Mouse (Mus musculus) cerebellum, adult 18-20 months (tissue): Measurements from ENCODE around the gene Gm26566.

Experiments used
- DNase-seq, 2 experiments: peaks; one replicate each; pipeline ENCODE4 v3.0.0; 2021

Gene Gm26566

DNA sequence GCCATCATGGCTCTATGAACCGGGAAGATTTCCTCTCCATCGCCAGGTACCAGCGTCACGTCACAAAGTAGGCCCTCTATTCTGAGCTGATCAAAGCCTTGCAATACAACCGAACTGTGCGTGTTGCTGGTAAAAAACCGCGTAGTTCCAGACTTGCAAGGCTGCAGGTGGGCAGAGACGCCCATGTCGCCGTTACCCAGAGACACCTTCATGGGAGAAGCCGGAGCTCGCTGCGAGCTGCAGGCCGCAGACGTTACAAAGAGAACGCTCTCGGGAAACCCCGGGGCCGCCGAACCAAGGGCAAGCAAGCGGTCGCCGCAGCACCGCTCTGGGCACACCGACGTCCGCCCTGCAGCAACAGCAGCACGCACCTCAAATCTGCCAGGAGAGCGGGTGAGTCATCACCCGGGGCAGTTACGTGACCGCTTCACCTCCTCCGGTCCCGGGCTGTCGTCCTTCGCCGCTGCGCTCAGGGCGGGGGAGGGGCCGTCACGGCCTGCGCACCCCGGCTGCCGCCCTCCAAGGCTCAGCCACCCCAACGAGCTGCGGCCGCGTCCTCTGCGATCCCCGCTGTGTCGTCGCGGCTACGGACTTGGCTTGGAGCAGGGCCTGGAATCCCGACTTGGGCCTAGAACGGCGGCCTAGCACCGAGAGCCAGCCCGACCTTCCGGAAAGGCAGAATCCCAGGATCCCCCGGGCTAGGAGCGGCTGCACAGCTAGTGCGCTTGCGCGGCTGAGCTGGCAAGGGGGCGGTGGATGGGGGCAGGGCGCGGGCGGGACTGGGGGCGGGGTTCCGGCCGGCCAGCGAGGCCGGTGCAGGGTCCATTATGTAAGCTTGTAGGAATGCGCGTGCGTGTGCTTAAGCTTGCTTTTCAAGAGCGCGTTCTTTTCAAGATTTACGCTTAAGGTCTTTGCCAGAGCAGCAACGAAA is at the start of gene Gm26566, which contains the start of gene Klhl9:
Gene Gm26566, plus strand, starts transcription at position 15 of the 931 bp plus-strand sequence.
Gene Klhl9, minus strand, starts transcription at position 675 of the 931 bp plus-strand sequence.
- DNase-seq, result peak; percentile 90 to 93

DNA sequence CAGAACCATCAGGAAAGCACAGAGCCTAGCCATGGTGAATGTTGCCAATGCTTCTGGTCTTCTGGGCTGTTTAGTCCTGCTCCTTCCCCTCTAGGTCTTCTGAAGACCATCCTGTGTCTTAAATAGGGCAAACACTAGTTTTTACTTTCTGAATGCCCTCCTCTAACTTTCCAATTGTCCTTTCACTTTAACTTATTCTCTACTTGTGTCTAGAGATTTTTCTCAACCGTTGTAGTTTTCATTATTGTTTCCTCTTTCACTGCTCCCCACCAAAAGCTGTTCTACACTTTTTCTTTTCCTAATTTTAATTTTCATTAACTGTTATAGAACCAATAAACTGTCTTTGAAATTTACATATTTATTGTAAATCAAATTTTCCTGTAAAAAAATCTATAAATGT is 44.8 kb upstream of the Gm26566 start, which contains the start of gene Ifna16:
Gene Ifna16, minus strand, starts transcription at position 101 of the 400 bp plus-strand sequence.
- DNase-seq, result no peak

DNA sequence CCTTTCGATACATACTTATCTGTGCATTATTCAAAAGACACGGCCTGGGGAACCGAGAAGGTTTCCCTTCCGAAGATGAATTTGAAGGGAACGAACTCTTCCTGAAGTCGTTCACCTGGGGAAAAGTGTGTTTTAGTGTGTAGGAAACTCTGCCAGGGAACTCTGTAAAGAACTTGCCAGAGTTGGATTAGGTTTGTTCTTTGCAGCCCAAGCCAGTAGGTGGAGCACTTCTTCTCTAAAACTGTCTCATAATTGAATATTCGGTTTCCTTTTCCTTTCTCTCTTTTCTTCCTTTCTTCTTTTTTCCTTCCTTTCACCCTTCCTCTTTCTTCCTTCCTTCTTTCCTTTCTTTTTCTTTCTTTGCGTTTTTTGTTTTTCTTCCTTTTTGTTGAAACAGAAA is 41.2 kb upstream of the Gm26566 start:
- DNase-seq, result peak; percentile 7 to 10

DNA sequence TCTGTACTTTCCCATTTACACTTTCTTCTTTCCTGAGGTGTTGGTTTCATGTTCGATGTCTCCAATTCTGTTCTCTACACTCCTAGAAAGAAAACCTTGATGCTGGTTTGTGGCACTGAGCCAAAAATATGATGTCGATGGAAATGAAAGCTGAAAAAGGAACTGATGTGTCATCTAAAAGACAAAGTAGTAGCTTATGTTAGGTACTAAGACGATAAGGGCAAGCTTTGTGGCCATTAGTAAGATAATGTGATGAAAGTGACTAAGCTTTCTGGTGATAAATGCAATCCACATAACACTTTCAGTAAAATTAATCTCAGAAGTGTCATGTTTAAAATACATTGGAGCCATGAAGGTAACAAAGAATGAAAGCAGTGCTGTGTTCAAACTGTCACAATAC is 40.3 kb upstream of the Gm26566 start:
- no peak for DNase-seq

DNA sequence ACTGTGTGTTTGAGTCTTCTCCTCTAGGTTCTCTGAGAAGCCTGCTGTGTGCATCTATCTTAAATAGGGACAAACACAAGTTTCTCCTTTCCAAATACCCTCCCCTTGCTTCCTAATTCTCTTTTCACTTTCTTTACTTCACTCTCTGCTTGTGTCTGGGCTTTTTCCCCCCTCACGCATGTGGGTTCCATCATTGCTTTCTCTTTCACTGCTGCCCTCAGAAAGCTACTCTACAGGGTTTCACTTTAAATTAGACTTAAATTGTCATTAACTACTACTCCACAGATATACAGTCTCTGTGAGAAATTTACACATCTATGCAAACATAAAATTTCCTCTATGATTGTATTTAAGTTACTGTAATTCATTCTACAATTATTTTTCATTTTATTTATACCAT is 37.8 kb upstream of the Gm26566 start, which contains the start of gene Ifna2:
Gene Ifna2, minus strand, starts transcription at position 101 of the 400 bp plus-strand sequence.
- no peak for DNase-seq

DNA sequence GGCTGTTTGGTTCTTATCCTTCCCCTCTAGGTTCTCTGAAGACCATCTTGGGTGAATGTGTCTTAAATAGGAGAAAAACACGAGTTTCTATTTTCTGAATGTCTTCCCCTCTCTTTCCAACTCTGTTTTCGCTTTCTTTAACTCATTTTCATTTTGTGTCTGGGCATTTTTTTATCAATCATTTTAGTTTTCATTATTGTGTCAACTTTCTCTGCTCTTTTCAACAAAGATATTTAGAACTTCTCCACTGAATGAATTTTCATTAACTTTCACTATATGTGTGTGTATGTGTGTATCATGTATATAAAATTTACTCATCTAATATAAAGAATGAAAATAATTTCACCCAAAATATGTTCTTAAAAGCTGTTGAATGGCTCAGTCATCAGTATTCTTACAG is 30.3 kb upstream of the Gm26566 start, which contains the start of gene Ifnab:
Gene Ifnab, minus strand, starts transcription at position 101 of the 400 bp plus-strand sequence.
- DNase-seq, result no peak

DNA sequence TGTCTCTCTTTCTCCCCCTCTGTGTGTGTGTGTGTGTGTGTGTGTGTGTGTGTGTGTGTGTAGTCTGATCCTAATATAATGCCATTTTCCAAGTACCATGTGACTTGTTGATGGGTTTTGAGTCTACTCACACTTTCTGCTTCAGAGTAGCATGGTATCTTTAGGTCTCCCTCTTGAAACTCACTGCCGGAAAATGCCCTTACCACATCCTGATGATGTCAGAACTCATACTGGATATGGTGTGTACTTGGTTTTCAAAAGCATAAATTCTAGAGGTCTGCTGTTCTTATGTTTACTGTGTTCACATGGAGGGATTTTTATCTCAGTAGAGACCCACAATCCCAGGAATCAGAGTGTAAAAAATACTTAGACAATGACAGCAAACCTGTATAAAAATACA is 29.1 kb upstream of the Gm26566 start:
- DNase-seq, result no peak

DNA sequence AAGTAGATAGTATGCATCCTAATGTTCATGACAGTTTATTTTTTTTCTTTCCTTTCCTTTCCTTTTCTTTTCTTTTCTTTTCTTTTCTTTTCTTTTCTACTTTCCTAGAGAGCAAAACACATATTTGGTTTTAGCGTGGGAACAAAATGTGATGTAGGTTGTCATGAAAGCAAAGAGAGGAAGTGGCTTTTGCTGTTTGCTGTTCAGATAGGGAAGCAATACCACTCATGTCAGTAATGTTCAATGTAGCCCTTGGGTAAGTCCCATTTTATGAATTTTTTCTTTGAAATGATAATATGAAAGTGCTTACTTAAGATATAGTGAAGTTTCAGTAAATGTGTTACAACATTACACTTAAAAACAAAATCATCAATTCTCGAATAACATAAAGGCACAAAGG is 28.2 kb upstream of the Gm26566 start:
- no peak for DNase-seq

DNA sequence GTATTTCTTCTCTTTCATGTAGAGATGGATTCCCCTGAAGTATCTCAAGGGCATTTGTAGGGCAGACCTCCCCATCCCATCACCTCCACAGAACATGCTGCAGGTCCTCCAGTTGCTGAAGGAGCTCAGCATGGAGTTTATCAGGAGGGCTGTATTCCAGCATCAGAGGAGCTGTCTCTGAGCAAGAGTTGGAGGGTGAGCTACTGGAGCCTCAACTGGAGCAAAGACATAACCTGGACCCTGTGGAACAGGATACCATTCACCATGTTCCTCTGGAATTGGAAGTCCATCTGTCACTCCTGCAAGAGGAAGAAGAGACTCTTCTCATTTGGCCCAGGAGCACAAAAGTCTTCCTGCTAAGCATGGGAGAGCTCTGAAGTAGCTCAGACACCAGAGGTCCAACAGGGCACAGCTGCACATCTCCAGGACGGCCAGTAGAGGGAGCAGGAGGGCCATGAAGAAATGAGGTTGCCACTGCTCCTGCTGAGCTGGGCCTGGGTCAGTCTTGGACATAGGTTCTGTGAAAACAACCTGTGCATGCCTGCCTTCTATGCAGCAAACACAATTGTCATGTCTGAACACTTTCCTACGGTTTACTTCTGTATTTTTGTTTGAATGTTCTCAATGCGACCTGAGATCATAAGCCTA is 25.2 kb upstream of the Gm26566 start:
- DNase-seq, result peak; percentile 76 to 80

DNA sequence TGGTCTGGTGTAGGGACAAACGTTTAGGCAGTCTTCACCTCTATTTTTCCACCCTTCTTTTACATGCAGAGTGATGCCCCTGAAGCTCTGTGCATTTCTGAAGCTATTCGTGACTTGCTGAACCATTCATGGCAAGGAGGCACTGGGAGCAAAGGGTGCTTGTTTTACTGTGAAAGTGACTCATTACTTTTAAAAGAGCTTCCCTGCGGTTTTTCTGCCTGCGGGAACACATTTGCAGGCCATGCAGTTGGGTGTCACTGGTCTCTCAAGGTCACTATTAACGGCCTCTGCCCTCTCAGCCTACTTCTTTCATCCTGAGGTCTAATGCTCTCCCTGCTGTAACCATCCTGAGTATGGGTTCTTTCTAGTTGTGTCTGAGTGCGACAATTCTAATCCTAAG is 24.5 kb upstream of the Gm26566 start:
- DNase-seq, result no peak

DNA sequence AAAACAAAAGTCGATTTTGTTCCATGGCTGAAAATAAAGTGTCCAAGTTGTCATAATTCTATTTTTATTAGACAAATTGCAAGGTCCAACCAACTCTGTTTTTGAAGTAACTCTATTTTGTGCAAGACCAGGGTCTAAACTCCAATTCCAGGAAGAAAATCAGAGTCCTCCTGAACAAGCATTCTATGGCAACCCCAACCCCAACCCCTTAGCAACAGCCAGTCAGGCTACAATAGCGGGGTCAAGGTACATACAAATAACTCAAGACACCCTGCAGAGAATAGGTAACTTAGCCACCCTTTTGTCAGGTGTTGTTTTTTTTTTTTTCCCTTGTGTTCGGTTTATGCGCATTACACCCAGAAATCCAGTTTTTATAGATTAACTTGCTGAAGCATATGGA is 23.9 kb upstream of the Gm26566 start:
- no peak for DNase-seq

DNA sequence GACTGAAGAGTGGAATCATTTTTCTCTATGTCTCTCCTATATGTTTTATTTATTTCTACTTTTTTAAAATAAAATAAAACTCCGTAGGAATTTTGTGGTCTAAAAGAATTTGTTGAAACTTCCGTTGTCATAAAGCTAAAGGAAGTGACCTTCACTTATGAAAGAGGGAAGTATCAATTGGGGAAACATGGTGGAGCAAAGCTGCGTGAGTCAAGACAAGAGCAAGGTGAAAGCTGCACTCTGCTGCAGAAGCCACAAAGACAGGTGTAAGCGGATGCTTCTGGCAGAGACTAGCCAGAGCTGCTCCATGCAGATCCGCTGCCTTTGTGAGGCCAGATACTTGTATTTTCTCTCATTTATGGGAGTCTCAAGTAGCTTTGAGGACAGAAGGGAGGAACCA is 22.8 kb upstream of the Gm26566 start:
- DNase-seq, result no peak

DNA sequence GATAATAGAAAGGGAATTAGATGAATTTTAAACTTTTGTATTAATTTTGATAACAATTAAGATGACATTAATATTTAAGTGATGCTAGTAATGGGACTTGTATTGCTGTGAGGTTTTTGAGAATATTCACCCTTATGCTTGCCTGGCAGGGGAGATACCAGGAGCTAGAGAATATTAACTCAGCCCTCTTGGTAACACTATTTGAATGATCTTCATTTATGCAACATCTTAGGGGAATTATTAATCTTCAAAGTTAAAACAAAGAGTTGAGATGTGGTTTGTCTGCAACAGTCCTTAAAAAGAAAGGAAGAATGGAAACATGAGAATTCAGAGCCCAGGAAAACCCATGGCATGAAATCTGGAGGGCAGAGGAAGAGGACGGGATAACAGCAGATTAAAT is 22.3 kb upstream of the Gm26566 start:
- no peak for DNase-seq

DNA sequence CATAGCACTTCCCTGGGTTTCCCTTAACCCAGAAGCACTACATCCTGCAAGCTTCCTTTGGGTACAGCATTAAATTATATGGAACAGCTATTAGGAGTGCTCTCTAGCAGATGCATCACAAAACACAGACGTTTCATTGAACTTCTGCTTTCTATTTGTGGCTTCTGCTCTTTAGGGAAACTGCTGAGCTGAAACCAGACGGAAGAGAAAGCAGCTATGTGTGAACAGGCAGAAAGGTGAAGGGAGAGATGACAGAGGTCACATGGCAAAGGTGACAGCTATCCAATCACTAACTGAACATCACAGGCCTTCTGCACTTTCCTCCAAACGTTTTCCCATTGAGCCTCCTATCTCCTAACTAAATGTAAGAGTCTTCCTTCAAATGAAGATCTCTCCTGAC is 15.7 kb upstream of the Gm26566 start:
- no peak for DNase-seq

DNA sequence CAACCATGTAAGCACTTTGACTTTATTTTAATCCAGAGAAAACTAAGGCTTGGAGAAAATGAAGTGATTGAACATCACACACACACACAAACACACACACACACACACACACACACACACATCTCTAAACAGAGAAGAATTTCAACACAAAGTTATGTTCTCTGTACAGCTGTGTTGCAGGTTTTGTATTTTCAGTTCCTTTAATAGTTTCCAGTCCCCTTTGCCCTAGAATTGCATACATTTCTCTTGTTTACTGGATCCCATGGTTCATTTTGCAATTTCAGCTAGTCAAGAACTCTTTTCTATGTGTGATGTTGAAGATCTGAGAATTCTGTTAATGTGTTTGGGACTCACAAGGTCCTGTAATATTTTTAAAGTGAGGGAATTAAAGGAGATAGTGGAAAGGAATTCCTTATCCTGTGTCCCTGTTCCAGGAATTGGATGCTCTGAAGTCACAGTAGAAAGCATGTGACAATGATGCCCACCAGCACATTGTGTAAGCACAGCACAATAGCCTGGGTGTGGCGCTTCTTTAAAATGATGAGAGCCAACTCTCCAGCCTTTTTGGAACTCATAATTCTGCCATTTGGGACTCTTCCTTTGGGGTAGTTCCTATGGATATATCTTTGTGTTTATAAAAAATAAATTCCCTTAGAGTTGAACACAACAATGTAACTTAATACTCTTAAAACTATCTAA is 14.3 kb upstream of the Gm26566 start:
- no peak for DNase-seq

DNA sequence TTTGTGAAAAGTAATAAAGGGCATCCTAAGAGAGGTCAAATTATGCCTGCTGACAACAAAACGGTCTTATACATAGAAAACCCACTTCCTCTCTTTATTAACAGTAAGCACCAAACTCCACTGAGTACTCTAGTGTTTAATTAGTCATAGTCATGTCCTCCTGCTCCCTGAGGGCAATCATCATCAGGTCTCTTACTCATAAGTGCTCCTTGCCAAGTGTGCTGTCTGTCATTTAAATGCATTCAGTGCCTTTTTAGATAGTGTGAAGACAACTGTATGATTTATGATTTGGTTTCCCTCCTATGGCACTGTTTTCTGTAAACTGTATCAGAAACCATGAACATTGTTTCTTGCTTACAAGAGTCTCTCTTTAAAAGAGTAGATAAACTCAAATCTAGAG is 7.3 kb upstream of the Gm26566 start:
- DNase-seq, result no peak

DNA sequence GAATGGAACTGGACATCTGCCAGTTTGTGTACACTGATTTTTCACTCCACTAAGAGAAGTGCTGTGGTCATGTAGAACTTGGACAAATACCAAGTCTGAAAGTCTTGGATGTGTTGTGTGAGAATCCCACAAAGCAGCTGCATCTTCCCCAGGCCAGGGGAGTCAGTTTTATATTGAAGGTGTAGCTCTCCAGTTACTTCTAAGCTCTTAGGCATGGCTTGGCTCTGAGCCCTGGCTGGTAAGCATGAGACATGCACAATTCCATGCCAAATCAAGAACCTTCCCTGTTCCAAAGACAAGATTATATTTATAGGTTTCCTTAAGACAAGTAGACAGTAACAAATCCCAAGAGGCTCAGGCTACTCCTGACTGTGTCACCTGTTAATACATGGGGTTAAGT is 6.5 kb upstream of the Gm26566 start:
- no peak for DNase-seq

DNA sequence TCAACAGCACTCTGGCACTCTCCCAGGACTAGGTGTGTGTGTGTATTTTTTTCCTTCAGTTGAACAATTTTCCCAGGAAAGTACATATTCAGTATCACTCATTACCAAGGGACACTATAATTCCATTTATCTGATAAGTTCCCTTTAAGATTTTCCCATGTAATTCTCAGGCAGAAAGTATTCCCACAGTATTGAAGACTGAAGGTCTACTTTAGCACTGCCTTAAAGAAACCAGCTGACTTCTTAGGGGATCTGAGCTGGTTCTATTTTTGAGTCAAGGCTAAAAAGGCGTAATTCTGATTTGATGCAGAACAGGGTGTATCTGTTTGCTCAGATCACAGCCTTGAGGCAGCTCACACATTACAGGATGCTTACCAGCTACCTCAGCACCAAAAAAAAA is 2.9 kb upstream of the Gm26566 start:
- DNase-seq, result no peak

DNA sequence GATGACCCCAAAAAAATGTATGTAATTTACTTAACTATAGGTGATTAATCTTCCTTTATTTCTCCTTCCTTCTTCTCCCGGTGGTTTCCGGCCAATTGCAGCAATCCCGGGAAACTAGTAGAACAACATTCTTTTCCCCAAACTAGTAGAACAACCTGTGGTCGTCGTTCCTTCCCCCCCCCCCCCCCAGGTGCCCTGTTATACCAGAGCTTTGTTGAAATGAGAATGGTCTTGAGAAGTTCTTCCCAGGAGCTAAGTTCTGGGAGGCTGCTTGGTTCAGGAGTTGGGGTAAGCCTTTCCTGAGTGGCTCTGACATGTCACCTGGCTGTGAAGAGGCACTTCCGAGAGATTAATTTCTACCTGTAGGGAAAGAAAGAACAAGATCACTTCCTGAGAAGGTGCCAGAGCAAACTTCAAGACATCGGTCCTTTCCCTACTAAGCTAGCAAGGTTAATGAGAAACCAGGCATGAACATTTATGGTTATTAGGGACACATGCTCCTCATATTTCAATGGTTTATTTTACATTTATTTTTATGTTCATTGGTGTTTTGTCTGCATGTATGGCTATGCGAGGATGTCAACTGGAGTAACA is 2.0 kb downstream of the Gm26566 start:
- no peak for DNase-seq

DNA sequence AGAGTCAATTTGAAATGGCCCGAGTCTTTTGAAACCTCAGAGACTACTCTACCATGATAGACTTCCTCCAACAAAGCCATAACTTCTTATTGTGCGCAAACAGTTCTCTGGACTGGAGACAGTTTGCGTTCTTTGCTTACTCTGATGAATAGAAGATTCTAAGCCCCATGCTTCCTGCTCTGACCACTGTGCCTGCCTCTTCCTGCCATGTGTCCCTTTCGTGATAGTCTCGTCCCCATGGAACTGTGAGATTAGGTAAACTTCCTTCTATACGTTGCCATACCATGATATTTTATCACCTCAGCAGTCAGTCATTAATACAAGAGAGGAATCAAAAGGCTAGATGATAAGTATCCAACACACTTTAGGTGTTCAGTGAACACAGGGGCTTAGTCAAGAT is 5.1 kb downstream of the Gm26566 start:
- DNase-seq, result no peak

DNA sequence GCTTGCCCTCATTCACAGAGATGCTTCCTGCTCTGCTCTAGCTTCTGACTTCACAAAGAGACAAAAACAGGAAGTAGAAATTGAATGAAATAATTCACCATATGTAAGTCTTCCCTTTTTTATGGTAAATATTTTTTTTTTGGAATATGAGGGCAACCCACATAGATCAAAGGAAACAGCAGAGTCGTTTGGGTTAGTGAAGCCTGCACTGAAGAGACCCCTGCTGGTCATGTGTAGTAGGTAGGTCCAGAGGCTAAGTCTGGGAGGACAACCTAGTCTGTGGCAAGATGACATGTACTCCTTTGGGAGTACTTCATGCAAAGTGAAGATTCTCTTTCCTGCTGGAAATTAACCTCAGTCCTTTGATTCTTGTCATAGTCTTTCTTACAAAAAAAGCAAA is 5.7 kb downstream of the Gm26566 start:
- no peak for DNase-seq

DNA sequence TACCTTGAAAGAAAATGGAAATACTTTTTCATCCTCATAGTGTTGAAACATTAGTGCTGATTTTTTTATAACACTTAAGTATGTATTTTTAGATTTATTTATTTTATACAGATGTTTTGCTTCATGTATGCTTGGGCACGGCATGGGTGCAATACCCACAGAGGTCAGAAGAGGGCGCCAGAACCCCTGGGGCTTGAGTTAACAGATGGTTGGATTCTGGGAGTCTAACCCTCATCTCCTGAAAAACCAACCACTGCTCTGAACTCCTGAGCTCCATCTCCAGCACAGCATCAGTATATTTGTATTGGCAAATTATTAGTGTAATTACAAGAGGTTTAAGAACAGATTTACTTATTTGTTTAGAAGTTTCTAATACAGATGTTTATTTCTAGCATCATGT is 16.9 kb downstream of the Gm26566 start:
- DNase-seq, result peak; percentile 46 to 66

DNA sequence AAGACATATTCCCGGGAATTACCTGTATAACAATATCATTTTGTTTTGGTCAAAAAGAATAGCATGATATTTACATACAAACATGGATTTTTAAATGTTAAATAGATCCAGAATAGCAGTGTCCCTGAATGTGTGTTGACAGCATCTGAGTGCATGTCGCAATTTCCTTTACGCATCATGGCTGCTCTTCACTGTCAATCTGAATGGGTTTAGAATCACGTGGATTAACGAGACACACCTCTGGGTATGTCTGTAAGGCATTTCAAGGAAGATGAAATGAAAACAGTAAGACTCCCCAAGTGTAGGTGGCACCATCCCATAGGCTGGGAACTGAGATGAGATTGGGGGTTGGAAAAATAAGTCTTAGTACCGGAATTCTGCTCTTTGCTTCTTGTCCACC is 17.4 kb downstream of the Gm26566 start:
- DNase-seq, result no peak
